Mouse (Mus musculus): ENCODE data around the gene Eml5. TPM values are rescaled to one million over a fixed set of nuclear protein-coding genes. Genes with fewer than 3 reads are reported as not detected.

Gene Eml5
- total RNA-seq (2018; cell fraction: chromatin; rRNA removed) = 10 to 100 TPM in 6 of 26 experiments, 1 to 10 TPM in 20; 4.3 to 80.6 (median 7.6) TPM
- total RNA-seq (2018; cell fraction: cytosol; rRNA removed) = 1 to 10 TPM in 1 of 26 experiments, under 1 TPM in 25; 0.12 to 1.3 (median 0.32) TPM
- 10 to 100 TPM in 3 of 26 experiments, 1 to 10 TPM in 23; 2.1 to 36.9 (median 4.5) TPM for total RNA-seq (2018; cell fraction: nucleus; rRNA removed)
- polyA plus RNA-seq (2018) = 0.52 to 0.60 TPM (median 0.53 TPM) in 3 replicates

DNA sequence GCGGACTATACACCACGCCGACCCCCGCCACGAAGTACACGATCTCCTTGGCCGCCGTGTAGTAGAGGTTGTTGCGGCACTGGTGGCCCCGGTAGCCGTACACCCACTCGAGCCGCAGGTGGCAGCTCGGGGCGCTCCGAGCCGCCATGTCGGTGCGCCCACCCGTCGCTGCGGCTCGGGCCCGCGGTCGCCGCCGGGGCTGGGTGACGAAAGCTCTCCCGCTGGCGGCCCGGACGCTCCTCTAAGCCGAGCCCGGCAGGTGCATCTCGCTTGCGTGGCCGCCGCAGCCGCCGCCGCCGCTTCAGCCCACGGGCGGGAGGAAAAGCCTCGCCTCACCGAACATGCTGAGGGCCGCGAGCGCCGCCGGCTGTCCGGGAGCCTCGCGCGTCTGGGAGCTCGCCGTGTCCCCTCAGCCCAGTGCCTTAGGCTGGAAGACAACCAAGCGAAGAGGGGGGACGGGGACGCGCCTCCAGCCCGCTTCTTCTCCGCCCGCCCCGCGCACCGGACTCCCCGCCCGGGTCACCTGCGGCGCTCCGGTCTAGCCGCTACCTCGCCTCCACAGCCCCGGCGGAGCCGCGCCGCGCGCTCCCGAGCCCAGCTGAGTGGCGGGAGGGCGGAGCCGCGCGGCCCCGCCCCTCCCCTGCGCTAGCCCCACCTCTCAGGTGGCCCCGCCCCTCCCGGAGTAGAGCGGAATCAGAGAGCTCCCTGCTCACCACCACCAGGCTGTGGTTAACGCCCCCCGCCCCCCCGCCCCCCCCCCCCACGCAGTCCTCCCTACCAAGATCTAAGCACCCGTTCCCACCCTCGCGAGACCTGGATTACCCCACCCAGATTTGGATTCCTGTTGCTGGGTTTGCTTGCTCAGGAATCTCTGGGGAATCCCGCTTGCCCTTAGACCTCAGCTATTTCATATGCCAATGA is at the start of gene Eml5:
Gene Eml5 (minus strand): TSS at position 604 of the 921 bp plus-strand sequence.
- under 1% methylated on average over 82 of the region's 101 CpGs for WGBS (ENCODE audit: missing documents)
- Histone ChIP-seq H3K27ac (no peak within 1 kb of the TSS), H3K36me3 (ENCODE audit: inconsistent target) (no peaks in the 10 kb centered on the region), H3K4me3 (ENCODE audit: inconsistent target) (peak within 1 kb of the TSS; percentile 14), H3K79me2 (ENCODE audit: inconsistent target) (no peaks in the 10 kb centered on the region)

DNA sequence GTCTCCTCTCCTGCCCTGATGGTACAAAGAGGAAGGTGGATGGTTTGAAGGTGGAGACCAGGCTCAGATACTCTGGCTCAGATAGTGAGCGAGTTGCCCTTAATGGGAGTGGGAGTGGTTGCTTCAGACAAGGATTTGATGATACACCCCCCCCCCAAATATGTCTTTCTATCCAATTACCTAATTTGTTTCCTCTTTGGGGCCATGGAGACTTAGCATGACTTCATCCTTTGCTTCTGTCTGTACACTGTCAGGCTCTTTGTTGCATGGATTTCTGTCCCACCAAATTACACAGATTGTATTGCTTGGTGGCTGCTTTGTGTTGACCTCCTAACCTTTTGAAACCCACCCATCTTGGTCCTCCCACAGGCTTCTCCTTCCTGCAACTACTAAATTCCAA is 31.6 kb upstream of the Eml5 start:
- no peak overlapping the region for H3K27ac ChIP-seq
- no peak overlapping the region for H3K4me3 ChIP-seq (ENCODE audit: inconsistent target)
- H3K79me2 ChIP-seq (ENCODE audit: inconsistent target) = no peaks in the 10 kb centered on the region
- H3K36me3 ChIP-seq (ENCODE audit: inconsistent target) = no peaks in the 10 kb centered on the region
- 95% methylated on average over 1 of the region's 1 CpGs for WGBS (ENCODE audit: missing documents)

DNA sequence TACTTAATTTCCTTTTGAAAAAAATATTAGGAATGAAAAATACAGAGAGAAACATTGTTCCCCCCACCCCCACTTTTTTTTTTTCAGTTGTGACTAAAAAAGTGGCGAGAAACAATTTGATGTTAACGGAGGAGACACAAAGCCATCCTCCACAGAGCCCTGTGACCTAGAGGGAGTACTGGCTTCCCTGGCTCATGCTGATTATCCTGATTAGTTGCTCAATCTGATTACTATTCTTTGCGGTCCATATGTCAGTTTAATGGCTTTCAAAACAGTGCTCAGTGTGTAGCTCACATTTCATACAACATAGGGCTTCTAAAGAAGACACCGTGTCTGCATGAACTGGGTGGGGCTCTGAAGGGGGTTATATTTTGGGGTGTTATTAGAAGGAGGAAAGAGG is 31.2 kb upstream of the Eml5 start:
- Histone ChIP-seq H3K4me3 (ENCODE audit: inconsistent target) (no peak overlapping the region), H3K79me2 (ENCODE audit: inconsistent target) (no peaks in the 10 kb centered on the region), H3K27ac (no peak overlapping the region), H3K36me3 (ENCODE audit: inconsistent target) (no peaks in the 10 kb centered on the region)
- WGBS (ENCODE audit: missing documents) = 88% methylated on average over 4 of the region's 4 CpGs

DNA sequence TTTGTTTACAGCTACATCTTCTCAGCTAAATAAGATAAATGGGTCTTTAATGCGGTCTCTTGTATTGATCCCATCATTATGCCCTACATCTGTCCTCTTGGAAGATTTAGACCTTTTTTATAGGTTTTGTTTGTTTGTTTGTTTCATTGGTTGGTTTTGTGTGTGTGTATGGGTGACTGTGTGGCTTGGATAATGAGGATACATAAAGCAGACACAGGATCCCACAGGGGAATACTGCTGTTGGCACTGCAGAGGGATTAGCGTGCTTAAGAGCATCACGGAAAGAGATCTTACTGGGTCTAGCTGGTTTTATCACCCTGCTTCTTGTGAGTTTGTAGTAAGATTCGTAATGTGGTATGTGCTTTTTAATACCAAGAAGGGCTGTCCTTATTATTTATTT is 29.9 kb upstream of the Eml5 start:
- Histone ChIP-seq H3K27ac (no peak overlapping the region), H3K4me3 (ENCODE audit: inconsistent target) (no peak overlapping the region), H3K36me3 (ENCODE audit: inconsistent target) (no peaks in the 10 kb centered on the region), H3K79me2 (ENCODE audit: inconsistent target) (no peaks in the 10 kb centered on the region)
- WGBS (ENCODE audit: missing documents) = 100% methylated on average over 4 of the region's 4 CpGs

DNA sequence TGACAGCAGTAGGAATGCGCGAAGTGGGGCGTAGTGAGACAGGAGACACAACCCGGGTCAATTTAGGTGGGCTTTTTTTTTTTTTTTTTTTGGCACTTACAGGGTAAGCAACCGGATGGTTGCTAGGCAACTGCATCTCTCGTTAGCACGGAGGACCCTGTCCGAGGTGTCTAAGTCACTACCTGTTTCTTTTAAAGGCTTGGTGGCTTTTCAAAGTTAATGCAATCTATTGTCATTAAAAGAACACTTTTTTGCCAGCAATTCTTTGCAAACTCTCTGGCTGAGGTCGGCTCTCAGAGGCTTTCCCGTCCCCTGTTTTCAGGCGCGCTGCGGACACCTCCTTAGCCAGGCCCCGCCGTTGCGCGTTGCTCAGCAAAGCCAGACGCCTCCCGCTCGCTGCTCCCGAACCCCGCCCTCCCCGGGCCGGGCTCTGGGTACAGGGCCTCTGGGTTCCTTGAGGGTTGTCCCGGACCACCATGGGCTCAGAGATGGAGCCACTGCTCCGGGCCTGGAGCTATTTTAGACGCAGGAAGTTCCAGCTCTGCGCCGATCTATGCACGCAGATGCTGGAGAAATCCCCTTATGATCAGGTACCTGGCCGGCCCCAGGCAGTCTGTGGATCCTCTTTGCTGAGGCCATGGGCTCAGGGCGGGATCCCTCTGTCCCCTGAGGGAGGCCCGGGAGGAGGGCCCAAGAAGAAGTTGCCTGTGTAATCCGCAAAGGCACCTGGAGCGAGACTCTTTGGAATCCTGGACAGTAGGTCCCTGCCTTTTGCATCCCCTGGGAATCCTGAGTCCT is 19.1 kb upstream of the Eml5 start, which contains the start of gene Ttc8:
Gene Ttc8 (plus strand): TSS at position 381 of the 798 bp plus-strand sequence.
- Histone ChIP-seq H3K36me3 (ENCODE audit: inconsistent target) (no peaks in the 10 kb centered on the region), H3K79me2 (ENCODE audit: inconsistent target) (no peaks in the 10 kb centered on the region), H3K27ac (peak within 1 kb of the TSS; percentile 46), H3K4me3 (ENCODE audit: inconsistent target) (peak within 1 kb of the TSS; percentile 68)
- 2% methylated on average over 35 of the region's 35 CpGs for WGBS (ENCODE audit: missing documents)

DNA sequence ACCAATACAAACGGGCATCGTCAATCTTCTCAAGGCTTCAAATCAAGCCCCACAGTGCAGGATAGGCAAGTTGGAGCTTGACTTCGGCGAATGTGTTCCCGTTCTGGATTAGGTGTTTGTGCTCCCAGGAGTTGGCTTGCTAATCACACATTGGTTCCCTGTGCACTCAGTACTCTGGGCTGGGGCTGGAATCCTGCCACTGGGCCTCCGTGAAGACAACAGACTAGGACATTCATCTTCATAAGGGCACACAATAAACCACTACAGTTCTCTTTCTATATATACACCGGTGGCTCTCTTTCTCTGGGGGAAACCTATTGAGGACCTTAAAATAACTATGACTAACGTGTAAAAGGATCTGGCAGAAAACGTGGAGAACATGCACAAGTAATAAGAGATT is 8.8 kb upstream of the Eml5 start:
- H3K27ac ChIP-seq = no peak overlapping the region
- no peaks in the 10 kb centered on the region for H3K36me3 ChIP-seq (ENCODE audit: inconsistent target)
- no peaks in the 10 kb centered on the region for H3K79me2 ChIP-seq (ENCODE audit: inconsistent target)
- H3K4me3 ChIP-seq (ENCODE audit: inconsistent target) = no peak overlapping the region
- 85% methylated on average over 9 of the region's 9 CpGs for WGBS (ENCODE audit: missing documents)

DNA sequence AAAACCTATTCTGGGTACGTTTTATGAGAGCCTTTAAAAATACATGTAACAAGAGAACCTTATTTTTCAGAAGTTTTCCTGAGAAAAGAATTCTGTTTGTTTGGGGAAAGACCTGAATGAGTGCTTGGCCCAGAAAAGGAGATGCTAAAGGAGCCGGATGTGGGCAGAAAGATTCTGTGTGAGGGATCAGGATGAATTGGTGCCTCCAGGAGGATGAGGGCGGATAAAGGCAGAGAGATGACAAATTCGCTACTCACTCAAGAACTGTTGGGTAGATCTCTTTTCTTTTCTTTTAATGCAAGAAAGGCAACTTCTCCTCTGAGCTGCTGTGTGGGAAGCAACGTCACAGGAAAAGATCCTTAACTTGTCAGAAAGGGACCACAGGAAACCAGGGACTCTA is 4.2 kb upstream of the Eml5 start:
- Histone ChIP-seq H3K36me3 (ENCODE audit: inconsistent target) (no peaks in the 10 kb centered on the region), H3K27ac (no peak overlapping the region), H3K4me3 (ENCODE audit: inconsistent target) (no peak overlapping the region), H3K79me2 (ENCODE audit: inconsistent target) (no peaks in the 10 kb centered on the region)
- 56% methylated on average over 5 of the region's 5 CpGs for WGBS (ENCODE audit: missing documents)

DNA sequence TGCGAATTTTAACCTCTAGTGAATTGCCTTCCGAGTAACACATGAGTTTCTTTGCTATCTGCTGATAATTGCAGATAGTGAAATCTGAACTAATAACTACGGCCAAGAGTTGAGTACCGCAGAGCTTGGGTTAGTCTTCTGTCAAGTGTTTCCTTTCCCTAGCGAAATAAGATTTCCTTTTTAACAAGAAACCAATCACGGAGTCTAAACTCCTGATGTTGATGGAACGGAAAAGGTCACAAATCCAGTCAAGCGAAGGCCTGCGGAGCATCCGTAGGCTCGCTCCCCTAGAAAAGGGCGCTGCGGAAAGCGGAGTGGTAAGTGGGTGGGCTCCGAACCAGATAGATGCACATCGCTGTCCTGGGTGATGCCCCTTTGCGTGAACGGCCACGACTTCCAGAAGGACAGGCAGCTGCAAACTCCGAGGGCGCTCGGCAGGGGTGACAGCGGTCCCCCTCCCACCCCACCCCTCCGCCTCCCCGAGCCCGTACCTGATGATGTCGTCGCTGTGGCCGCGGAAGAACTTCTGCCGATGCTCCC is 873 bp downstream of the Eml5 start:
- Histone ChIP-seq H3K4me3 (ENCODE audit: inconsistent target) (peak overlapping the region; percentile 14), H3K36me3 (ENCODE audit: inconsistent target) (no peaks in the 10 kb centered on the region), H3K79me2 (ENCODE audit: inconsistent target) (no peaks in the 10 kb centered on the region), H3K27ac (no peak overlapping the region)
- 5% methylated on average over 31 of the region's 31 CpGs for WGBS (ENCODE audit: missing documents)

DNA sequence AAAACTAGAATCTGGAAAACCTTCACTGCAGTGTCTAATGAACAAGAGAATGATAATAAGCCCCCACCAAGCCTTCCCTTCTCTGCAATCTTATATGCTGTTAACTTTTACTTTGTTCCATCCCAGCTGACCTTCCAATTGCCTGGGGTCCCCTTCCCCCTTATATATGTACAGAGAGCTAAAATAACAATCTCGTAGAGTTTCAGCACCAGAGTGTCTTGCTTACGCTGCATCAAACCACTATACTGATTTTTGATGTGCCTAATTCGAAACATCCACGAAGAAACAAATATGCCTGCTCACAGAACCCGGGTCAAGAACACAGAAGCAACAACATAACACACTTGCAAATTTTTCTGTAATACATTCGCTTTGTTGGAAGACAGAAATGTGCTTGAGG is 1.6 kb downstream of the Eml5 start:
- 93% methylated on average over 5 of the region's 6 CpGs for WGBS (ENCODE audit: missing documents)
- Histone ChIP-seq H3K79me2 (ENCODE audit: inconsistent target) (no peaks in the 10 kb centered on the region), H3K36me3 (ENCODE audit: inconsistent target) (no peaks in the 10 kb centered on the region), H3K4me3 (ENCODE audit: inconsistent target) (no peak overlapping the region), H3K27ac (no peak overlapping the region)

DNA sequence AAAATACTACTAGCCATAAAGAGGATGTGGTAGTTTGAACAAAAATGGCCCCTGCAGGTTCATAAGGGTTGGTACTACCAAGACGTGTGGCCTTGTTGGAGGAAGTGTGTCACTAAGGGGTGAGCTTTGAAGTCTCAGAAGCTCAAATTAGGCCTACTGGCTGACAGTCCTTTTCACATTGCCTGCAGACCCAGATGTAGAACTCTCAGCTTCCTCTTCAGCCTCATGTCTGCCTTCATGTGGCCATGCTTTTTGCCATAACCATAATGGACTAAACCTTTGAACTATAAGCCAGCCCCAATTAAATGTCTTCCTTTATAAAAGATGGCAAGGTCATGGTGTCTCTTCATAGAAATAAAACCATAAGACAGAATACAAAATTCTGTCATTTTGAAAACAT is 4.5 kb downstream of the Eml5 start:
- Histone ChIP-seq H3K36me3 (ENCODE audit: inconsistent target) (no peaks in the 10 kb centered on the region), H3K79me2 (ENCODE audit: inconsistent target) (no peaks in the 10 kb centered on the region), H3K27ac (no peak overlapping the region), H3K4me3 (ENCODE audit: inconsistent target) (no peak overlapping the region)
- WGBS (ENCODE audit: missing documents) = 20% methylated on average over 1 of the region's 1 CpGs

DNA sequence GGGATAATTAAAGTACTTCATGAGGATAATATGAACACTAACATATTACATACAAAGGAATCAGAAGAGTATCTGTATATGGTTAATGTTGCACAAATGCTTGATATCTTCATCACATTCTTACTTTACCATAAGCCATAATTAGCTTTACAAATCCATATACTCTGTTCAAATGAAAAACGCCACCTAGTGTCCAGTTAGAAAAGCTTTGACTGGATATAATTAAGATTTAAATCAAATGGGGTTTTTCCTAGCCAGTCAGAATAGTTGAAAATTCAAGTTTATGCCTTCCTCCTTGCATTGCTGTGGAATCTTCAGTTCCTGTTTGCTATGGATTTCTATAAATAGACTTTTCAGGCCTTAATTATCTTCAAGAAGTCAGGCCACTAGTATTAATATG is 16.8 kb downstream of the Eml5 start:
- Histone ChIP-seq H3K27ac (no peak overlapping the region), H3K79me2 (ENCODE audit: inconsistent target) (no peaks in the 10 kb centered on the region), H3K4me3 (ENCODE audit: inconsistent target) (no peak overlapping the region), H3K36me3 (ENCODE audit: inconsistent target) (no peaks in the 10 kb centered on the region)
- 7% methylated on average over 1 of the region's 1 CpGs for WGBS (ENCODE audit: missing documents)

DNA sequence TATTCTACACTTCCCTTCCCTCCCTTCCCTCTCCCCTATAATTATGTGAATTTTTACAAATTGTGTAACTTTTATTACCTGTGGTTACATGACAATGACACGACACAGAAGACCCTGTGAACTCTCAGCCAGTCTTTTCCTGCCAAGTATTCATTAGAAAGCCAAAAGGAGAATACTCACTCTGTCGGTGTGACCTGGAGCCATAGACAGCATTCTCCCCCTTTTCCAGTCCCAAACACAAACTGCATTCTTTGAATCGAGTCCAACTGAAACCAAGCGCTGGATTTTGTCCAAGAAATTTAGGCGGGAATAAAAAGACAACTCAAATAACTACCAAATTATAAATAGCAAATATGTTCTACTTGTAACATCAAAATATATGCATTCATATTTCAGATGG is 19.5 kb downstream of the Eml5 start:
- no peaks in the 10 kb centered on the region for H3K36me3 ChIP-seq (ENCODE audit: inconsistent target)
- H3K79me2 ChIP-seq (ENCODE audit: inconsistent target) = no peaks in the 10 kb centered on the region
- 57% methylated on average over 4 of the region's 5 CpGs for WGBS (ENCODE audit: missing documents)
- H3K4me3 ChIP-seq (ENCODE audit: inconsistent target) = no peak overlapping the region
- no peak overlapping the region for H3K27ac ChIP-seq

DNA sequence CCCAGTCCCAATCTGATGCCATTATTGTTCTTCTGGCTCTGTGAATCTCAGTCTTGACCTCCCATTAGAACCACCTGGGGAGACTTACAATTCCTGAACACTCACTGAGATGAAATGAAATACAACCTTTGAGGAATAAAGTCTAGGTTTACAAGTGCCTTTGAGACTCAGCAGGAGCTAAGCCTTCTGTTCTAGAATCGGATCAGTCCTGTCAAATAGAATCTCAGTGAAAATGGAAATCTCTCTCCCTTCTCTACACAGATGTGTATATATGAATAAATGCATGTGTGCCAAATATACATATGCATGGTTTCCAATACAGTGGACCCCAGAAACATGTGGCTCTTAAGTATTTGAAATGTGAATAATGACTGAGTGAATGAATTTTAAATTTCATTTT is 22.6 kb downstream of the Eml5 start:
- H3K36me3 ChIP-seq (ENCODE audit: inconsistent target) = no peaks in the 10 kb centered on the region
- H3K4me3 ChIP-seq (ENCODE audit: inconsistent target) = no peak overlapping the region
- H3K79me2 ChIP-seq (ENCODE audit: inconsistent target) = no peaks in the 10 kb centered on the region
- H3K27ac ChIP-seq = no peak overlapping the region
- 80% methylated on average over 1 of the region's 1 CpGs for WGBS (ENCODE audit: missing documents)

DNA sequence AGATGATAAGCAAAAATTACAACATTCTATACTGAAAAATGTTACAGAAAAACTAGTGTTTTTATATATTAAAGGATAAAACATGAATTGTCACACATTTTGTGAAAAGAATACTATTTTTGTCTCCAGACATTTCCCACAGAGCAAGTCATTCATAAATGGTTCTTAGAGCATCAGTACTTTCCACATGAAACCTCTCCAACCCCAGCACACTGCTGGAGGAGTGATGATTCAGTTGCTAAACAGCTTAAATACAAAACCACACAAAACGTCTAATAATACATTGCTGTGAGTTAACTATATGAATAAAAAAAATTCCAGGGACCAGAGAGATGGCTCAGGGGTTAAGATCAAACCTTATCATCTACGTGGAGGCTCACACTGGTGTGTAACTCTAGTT is 26.1 kb downstream of the Eml5 start:
- Histone ChIP-seq H3K79me2 (ENCODE audit: inconsistent target) (no peaks in the 10 kb centered on the region), H3K27ac (no peak overlapping the region), H3K4me3 (ENCODE audit: inconsistent target) (no peak overlapping the region), H3K36me3 (ENCODE audit: inconsistent target) (no peaks in the 10 kb centered on the region)
- 83% methylated on average over 2 of the region's 2 CpGs for WGBS (ENCODE audit: missing documents)
